Mouse (Mus musculus): ENCODE results near the gene Kif14.

DNA sequence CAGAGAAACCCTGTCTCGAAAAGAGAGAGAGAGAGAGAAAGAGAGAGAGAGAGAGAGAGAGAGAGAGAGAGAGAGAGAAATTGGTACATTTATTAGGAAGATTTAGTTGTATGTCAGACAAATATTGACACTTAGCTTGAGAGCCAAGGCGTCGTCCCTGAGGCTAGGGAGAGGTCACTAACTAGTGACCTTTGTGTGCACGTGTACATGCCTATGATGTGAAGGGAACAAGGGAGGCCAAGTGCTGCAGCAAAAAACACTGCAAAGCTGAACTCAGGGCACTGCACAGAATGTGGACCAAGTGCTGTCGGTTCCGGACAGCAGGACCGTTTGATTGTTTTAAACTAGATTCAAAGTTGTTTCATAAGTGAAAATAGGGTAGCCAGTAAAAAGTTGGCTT, 25.4 kb upstream of the Kif14 start:
- TF ChIP-seq CTCF (IDR thresholded peaks at IDR 0.05) (no peak), EP300 (IDR thresholded peaks at IDR 0.05) (no peak)

All from lung, postnatal 0 days (tissue).